Mouse (Mus musculus) myocyte (in vitro differentiated cells): ENCODE measurements around the gene Tigit. TPM values are rescaled to one million over a fixed set of nuclear protein-coding genes. Genes with fewer than 3 reads are reported as not detected.

ENCODE experiments used
- H3K27me3 ChIP-seq: one replicate; pipeline ENCODE4 v1.6.1; 2011; ENCODE audit not compliant: control insufficient read depth, insufficient read depth, insufficient read length
- H3K36me3 ChIP-seq: one replicate; pipeline ENCODE4 v1.6.1; 2011; ENCODE audit not compliant: control insufficient read depth, insufficient read depth
- H3K4me2 ChIP-seq: one replicate; pipeline ENCODE4 v1.6.1; 2011; ENCODE audit warnings: low read depth, control low read depth
- H3K4me3 ChIP-seq: one replicate; pipeline ENCODE4 v1.5.1; 2011; ENCODE audit warnings: mild to moderate bottlenecking, control low read depth, moderate library complexity
- H3K79me2 ChIP-seq: one replicate; pipeline ENCODE4 v1.6.1; 2011; ENCODE audit not compliant: control insufficient read depth, insufficient read depth
- H3ac ChIP-seq: one replicate; pipeline ENCODE4 v1.6.1; 2011; ENCODE audit not compliant: control insufficient read depth, insufficient read length
- CEBPB ChIP-seq: IDR thresholded peaks from 2 replicates; pipeline ENCODE4 v1.6.1; 2011; ENCODE audit warnings: mild to moderate bottlenecking, moderate library complexity; ENCODE audit not compliant: poor library complexity, insufficient read depth, severe bottlenecking
- E2F4 ChIP-seq: IDR thresholded peaks from one replicate; pipeline ENCODE4 v1.6.1; 2011; ENCODE audit warnings: mild to moderate bottlenecking, control low read depth, moderate library complexity; ENCODE audit not compliant: insufficient read depth
- MAX ChIP-seq: IDR thresholded peaks from one replicate; pipeline ENCODE4 v1.6.1; 2011; ENCODE audit warnings: low read depth, mild to moderate bottlenecking, control low read depth
- MYOD1 ChIP-seq, 3 experiments: IDR thresholded peaks; one replicate each; pipeline ENCODE4 v1.6.1; 2011; ENCODE audit warnings: control low read depth in 2 of 3, low read depth in 2 of 3, mild to moderate bottlenecking in 2 of 3, moderate library complexity in 1 of 3; ENCODE audit not compliant: insufficient read length in 2 of 3, control insufficient read depth in 1 of 3
- MYOG ChIP-seq, 3 experiments: IDR thresholded peaks; one replicate each; pipeline ENCODE4 v1.6.1; 2011; ENCODE audit warnings: control low read depth in 2 of 3, low read depth in 2 of 3, mild to moderate bottlenecking in 2 of 3; ENCODE audit not compliant: insufficient read length in 2 of 3, control insufficient read depth in 1 of 3, insufficient read depth in 1 of 3
- POLR2A ChIP-seq: IDR thresholded peaks from one replicate; pipeline ENCODE4 v1.6.1; 2011; ENCODE audit warnings: low read depth, mild to moderate bottlenecking, control low read depth, moderate library complexity; ENCODE audit not compliant: insufficient read length
- POLR2AphosphoS2 ChIP-seq: IDR thresholded peaks from one replicate; pipeline ENCODE4 v1.6.1; 2011; ENCODE audit warnings: low read depth, control low read depth; ENCODE audit not compliant: insufficient read length
- REST ChIP-seq: IDR thresholded peaks from one replicate; pipeline ENCODE4 v1.6.1; 2011; ENCODE audit warnings: mild to moderate bottlenecking, control low read depth, moderate library complexity; ENCODE audit not compliant: insufficient read depth, insufficient read length
- SRF ChIP-seq: IDR thresholded peaks from one replicate; pipeline ENCODE4 v1.6.1; 2011; ENCODE audit warnings: low read depth; ENCODE audit not compliant: control insufficient read depth, insufficient read length
- TCF12 ChIP-seq: IDR thresholded peaks from one replicate; pipeline ENCODE4 v1.6.1; 2011; ENCODE audit warnings: mild to moderate bottlenecking, control low read depth; ENCODE audit not compliant: poor library complexity, insufficient read depth, severe bottlenecking
- TCF3 ChIP-seq: IDR thresholded peaks from one replicate; pipeline ENCODE4 v1.6.1; 2011; ENCODE audit warnings: low read depth, control low read depth; ENCODE audit not compliant: insufficient read length
- USF1 ChIP-seq: IDR thresholded peaks from one replicate; pipeline ENCODE4 v1.6.1; 2011; ENCODE audit warnings: low read depth, mild to moderate bottlenecking, control low read depth, moderate library complexity
- polyA plus RNA-seq: library from polyadenylated mRNA; unstranded; fragments of >200 nt; fragmentation: generic; extraction: Trizol; gene quantifications from one replicate; pipeline ENCODE4 v1.2.1, GENCODE M21; 2012; ENCODE audit warnings: missing spikeins

The Tigit gene
- polyA plus RNA-seq, 1 experiment = 2.2 TPM

GRCm38 (mm10) chr16:43698735-43699649, 35.0 kb upstream of the Tigit start:
- H3K79me2 ChIP-seq = no peaks in the 10 kb centered on the region
- peak in 1 of 3 experiments; percentile 51 for TF ChIP-seq MYOD1 (IDR thresholded peaks at IDR 0.05; ENCODE audit: control insufficient read depth in 1 of 3, insufficient read length in 2 of 3, low read depth in 2 of 3)
- no peak for TF ChIP-seq SRF
- no peak for TF ChIP-seq REST

GRCm38 (mm10) chr16:43697772-43698171, 33.8 kb upstream of the Tigit start:
- H3K36me3 ChIP-seq = no peaks in the 10 kb centered on the region
- H3ac ChIP-seq = no peak overlapping the region
- peak overlapping the region; percentile 82 for H3K4me2 ChIP-seq
- peak; percentile 12; the same call in 1 of the 2 replicates for TF ChIP-seq CEBPB
- TF ChIP-seq MYOD1 (IDR thresholded peaks at IDR 0.05; ENCODE audit: control insufficient read depth in 1 of 3, insufficient read length in 2 of 3, low read depth in 2 of 3) = peak in 1 of 3 experiments; percentile 44
- no peak for TF ChIP-seq E2F4
- no peaks in the 10 kb centered on the region for H3K79me2 ChIP-seq
- no peaks in the 10 kb centered on the region for H3K27me3 ChIP-seq
- no peak overlapping the region for H3K4me3 ChIP-seq

More at GRCm38 (mm10) chr16:43698735-43699649, 35.0 kb upstream of the Tigit start:
- Histone ChIP-seq H3K4me2 (peak overlapping the region; percentile 82), H3ac (no peak overlapping the region), H3K4me3 (no peak overlapping the region), H3K36me3 (no peaks in the 10 kb centered on the region), H3K27me3 (no peaks in the 10 kb centered on the region)

- H3ac ChIP-seq = no peak overlapping the region
- H3K4me3 ChIP-seq = no peak overlapping the region
- no peaks in the 10 kb centered on the region for H3K79me2 ChIP-seq
- H3K36me3 ChIP-seq = no peaks in the 10 kb centered on the region
- TF ChIP-seq POLR2AphosphoS2 (no peak), MYOG (IDR thresholded peaks at IDR 0.05; ENCODE audit: control insufficient read depth in 1 of 3, insufficient read depth in 1 of 3, insufficient read length in 2 of 3, low read depth in 2 of 3) (no peak), POLR2A (no peak), MAX (no peak), CEBPB (no peak)
- no peaks in the 10 kb centered on the region for H3K27me3 ChIP-seq
- H3K4me2 ChIP-seq = no peak overlapping the region
Measured at GRCm38 (mm10) chr16:43695852-43696251, 31.9 kb upstream of the Tigit start.

GRCm38 (mm10) chr16:43694104-43694503, 30.2 kb upstream of the Tigit start:
- no peaks in the 10 kb centered on the region for H3K36me3 ChIP-seq
- TF ChIP-seq TCF12 = no peak
- TF ChIP-seq USF1 = no peak
- TF ChIP-seq MYOG (IDR thresholded peaks at IDR 0.05; ENCODE audit: control insufficient read depth in 1 of 3, insufficient read depth in 1 of 3, insufficient read length in 2 of 3, low read depth in 2 of 3) = no peak
- no peak overlapping the region for H3ac ChIP-seq
- no peaks in the 10 kb centered on the region for H3K27me3 ChIP-seq
- H3K4me3 ChIP-seq = no peak overlapping the region
- no peak overlapping the region for H3K4me2 ChIP-seq
- H3K79me2 ChIP-seq = no peaks in the 10 kb centered on the region

GRCm38 (mm10) chr16:43692611-43693010, 28.7 kb upstream of the Tigit start:
- Histone ChIP-seq H3K4me3 (no peak overlapping the region), H3ac (no peak overlapping the region), H3K27me3 (no peaks in the 10 kb centered on the region), H3K4me2 (no peak overlapping the region), H3K36me3 (no peaks in the 10 kb centered on the region), H3K79me2 (no peaks in the 10 kb centered on the region)
- TF ChIP-seq E2F4 (no peak), TCF12 (no peak), SRF (no peak), MAX (no peak), REST (no peak), CEBPB (no peak), POLR2AphosphoS2 (no peak), POLR2A (no peak), USF1 (no peak), MYOD1 (IDR thresholded peaks at IDR 0.05; ENCODE audit: control insufficient read depth in 1 of 3, insufficient read length in 2 of 3, low read depth in 2 of 3) (no peak), MYOG (IDR thresholded peaks at IDR 0.05; ENCODE audit: control insufficient read depth in 1 of 3, insufficient read depth in 1 of 3, insufficient read length in 2 of 3, low read depth in 2 of 3) (no peak), TCF3 (no peak)
